Mouse (Mus musculus) thymus, adult 18-20 months (tissue): ENCODE data around the gene Vmn1r229.

Experiments
- DNase-seq, 2 experiments: peaks; one replicate each; pipeline ENCODE4 v3.0.0; 2022; ENCODE audit warnings: mixed read lengths in 2 of 2

The Vmn1r229 gene

DNA sequence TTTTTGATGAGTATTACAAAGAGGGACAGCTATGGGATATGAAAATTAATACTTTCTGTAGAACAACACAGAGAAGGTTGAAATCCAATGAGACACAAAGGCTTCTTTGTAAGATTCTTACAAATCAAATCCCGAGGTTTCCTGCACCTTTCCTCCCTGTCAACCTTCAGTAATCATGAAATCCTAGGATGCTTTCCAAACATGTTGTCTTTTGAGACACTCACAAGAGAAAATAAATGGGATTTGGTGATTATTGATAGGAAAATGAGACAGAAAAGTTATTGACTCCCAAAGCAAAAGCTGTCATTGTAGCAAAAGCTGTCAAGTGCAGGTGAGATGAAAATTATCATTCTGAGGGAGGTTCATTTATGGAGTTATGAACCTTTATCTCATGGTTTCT lies at the start of gene Vmn1r229:
Vmn1r229 (plus strand) TSS at position 301 of the 400 bp plus-strand sequence.
- DNase-seq: no peak

- DNase-seq: no peak
Measured at GRCm38 (mm10) chr17:20786057-20786456, 25.3 kb upstream of the Vmn1r229 start, which contains the start of gene Vmn1r228. Gene Vmn1r228 (minus strand): TSS chr17:20786157.

DNA sequence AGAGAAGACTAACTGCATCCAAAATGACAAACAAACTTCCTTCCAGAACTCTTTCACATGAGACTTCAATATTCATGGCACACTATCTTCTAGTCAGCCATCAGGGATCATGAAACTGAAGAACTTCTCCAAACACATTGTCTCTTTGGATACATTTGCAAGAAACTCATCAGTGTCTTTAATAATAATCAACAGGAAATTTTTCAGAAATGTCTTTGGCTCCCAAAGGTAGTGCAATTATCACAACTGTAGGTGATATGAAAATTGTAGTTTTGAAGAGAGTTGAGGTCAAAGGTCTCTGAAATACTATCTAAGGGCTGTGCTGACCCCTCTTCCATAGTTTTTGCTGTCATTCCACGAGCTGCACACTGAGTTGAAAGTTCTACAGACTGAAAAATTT lies 28.8 kb downstream of the Vmn1r229 start, which contains the start of gene Vmn1r230:
Vmn1r230 (plus strand) TSS at position 301 of the 400 bp plus-strand sequence.
- DNase-seq: no peak
